Mouse (Mus musculus) CH12.LX (cell line): ENCODE measurements around the gene Prkch. TPM values are rescaled to one million over a fixed set of nuclear protein-coding genes. Genes with fewer than 3 reads are reported as not detected.

Experiments used
- DNase-seq: peaks from one replicate; pipeline ENCODE4 v3.0.0-alpha.2; 2013; ENCODE audit errors: extremely low read depth
- H3K27ac ChIP-seq: 2 replicates; pipeline ENCODE4 v1.5.1; 2012; ENCODE audit warnings: low read depth, mild to moderate bottlenecking, control low read depth, moderate library complexity; ENCODE audit not compliant: insufficient read depth
- H3K27me3 ChIP-seq: replicated peaks from 2 replicates; pipeline ENCODE3; 2012; ENCODE audit warnings: inconsistent platforms
- H3K36me3 ChIP-seq, 2 experiments: replicated peaks in 1 of 2; 2 replicates each; pipeline versions ENCODE3 to v1.6.1; 2012; ENCODE audit warnings: inconsistent platforms in 1 of 2, low read length in 1 of 2, mild to moderate bottlenecking in 1 of 2, mixed read lengths in 1 of 2, moderate library complexity in 1 of 2; ENCODE audit not compliant: control insufficient read depth in 1 of 2, insufficient read depth in 1 of 2
- H3K4me1 ChIP-seq, 2 experiments: 2 replicates each; pipeline ENCODE4 v1.6.1; 2012; ENCODE audit warnings: inconsistent platforms in 1 of 2, moderate library complexity in 1 of 2; ENCODE audit not compliant: insufficient read depth in 2 of 2, control insufficient read depth in 1 of 2
- H3K4me2 ChIP-seq: 2 replicates; pipeline ENCODE4 v1.6.1; 2012; ENCODE audit warnings: low read depth, mild to moderate bottlenecking, control low read depth; ENCODE audit not compliant: poor library complexity, insufficient read depth, severe bottlenecking
- H3K4me3 ChIP-seq, 3 experiments: fragments of 150-350 bp in 1 of 3; sonication (generic) in 1 of 3; replicated peaks in 1 of 3; 2 replicates each; pipeline versions ENCODE3 to v1.5.1; 2011 to 2012; ENCODE audit warnings: low read depth in 2 of 3, low read length in 2 of 3, mild to moderate bottlenecking in 2 of 3, moderate library complexity in 2 of 3, control low read depth in 1 of 3, improper control_type of control experiment in 1 of 3, inconsistent platforms in 1 of 3, mixed read lengths in 1 of 3; ENCODE audit not compliant: poor library complexity in 1 of 3
- H3K79me2 ChIP-seq: replicated peaks from 2 replicates; pipeline ENCODE4 v1.6.1; 2012; ENCODE audit warnings: mild to moderate bottlenecking, moderate library complexity; ENCODE audit not compliant: control insufficient read depth, poor library complexity, insufficient read depth, severe bottlenecking; ENCODE audit errors: extremely low read depth
- H3K9ac ChIP-seq: 2 replicates; pipeline ENCODE4 v1.6.1; 2012; ENCODE audit warnings: low read depth, mild to moderate bottlenecking, control low read depth, moderate library complexity; ENCODE audit not compliant: insufficient read depth
- H3K9me3 ChIP-seq: replicated peaks from 2 replicates; pipeline ENCODE3; 2012; ENCODE audit warnings: low read length, inconsistent platforms, mixed read lengths
- BHLHE40 ChIP-seq: IDR thresholded peaks from 2 replicates; pipeline ENCODE4 v1.6.1; 2011; ENCODE audit warnings: mild to moderate bottlenecking, low read depth, low read length, improper control_type of control experiment
- CHD1 ChIP-seq: IDR thresholded peaks from 2 replicates; pipeline ENCODE4 v1.6.1; 2012; ENCODE audit warnings: low read depth, low read length, improper control_type of control experiment, inconsistent platforms
- CTCF ChIP-seq, 2 experiments: IDR thresholded peaks in 1 of 2; conservative IDR thresholded peaks in 1 of 2; 2 replicates each; pipeline ENCODE4 v1.5.1; 2011 to 2012; ENCODE audit warnings: low read depth in 2 of 2, low read length in 2 of 2, improper control_type of control experiment in 1 of 2, inconsistent platforms in 1 of 2, mild to moderate bottlenecking in 1 of 2, moderate library complexity in 1 of 2
- E2F4 ChIP-seq: IDR thresholded peaks from 2 replicates; pipeline ENCODE4 v1.6.1; 2011; ENCODE audit warnings: low read depth, low read length, improper control_type of control experiment; ENCODE audit not compliant: insufficient replicate concordance
- ELF1 ChIP-seq: IDR thresholded peaks from 2 replicates; pipeline ENCODE4 v1.6.1; 2014; ENCODE audit warnings: low read depth, mild to moderate bottlenecking, inconsistent platforms, low read length, improper control_type of control experiment
- EP300 ChIP-seq: IDR thresholded peaks from 2 replicates; pipeline ENCODE4 v1.6.1; 2011; ENCODE audit warnings: low read length, improper control_type of control experiment
- ETS1 ChIP-seq: conservative IDR thresholded peaks from 2 replicates; pipeline ENCODE4 v1.6.1; 2012; ENCODE audit warnings: low read depth, mild to moderate bottlenecking, inconsistent platforms, low read length, improper control_type of control experiment, moderate library complexity
- HCFC1 ChIP-seq: IDR thresholded peaks from 2 replicates; pipeline ENCODE4 v1.6.1; 2012; ENCODE audit warnings: low read depth, mild to moderate bottlenecking, inconsistent platforms, low read length, improper control_type of control experiment
- JUN ChIP-seq: IDR thresholded peaks from 2 replicates; pipeline ENCODE4 v1.6.1; 2011; ENCODE audit warnings: low read depth, mild to moderate bottlenecking, low read length, improper control_type of control experiment, moderate library complexity; ENCODE audit not compliant: insufficient read depth
- JUND ChIP-seq: conservative IDR thresholded peaks from 2 replicates; pipeline ENCODE4 v1.6.1; 2011; ENCODE audit warnings: low read depth, low read length, improper control_type of control experiment
- KAT2A ChIP-seq: IDR thresholded peaks from 2 replicates; pipeline ENCODE4 v1.6.1; 2012; ENCODE audit warnings: low read length, improper control_type of control experiment, inconsistent platforms; ENCODE audit not compliant: insufficient replicate concordance
- MAFK ChIP-seq: IDR thresholded peaks from 2 replicates; pipeline ENCODE4 v1.6.1; 2011; ENCODE audit warnings: low read length, improper control_type of control experiment; ENCODE audit not compliant: insufficient replicate concordance
- MAX ChIP-seq: IDR thresholded peaks from 2 replicates; pipeline ENCODE4 v1.6.1; 2011; ENCODE audit warnings: low read length, improper control_type of control experiment
- MAZ ChIP-seq: IDR thresholded peaks from 2 replicates; pipeline ENCODE4 v1.6.1; 2012; ENCODE audit warnings: low read depth, mild to moderate bottlenecking, inconsistent platforms, low read length, improper control_type of control experiment, moderate library complexity
- MEF2A ChIP-seq: IDR thresholded peaks from 2 replicates; pipeline ENCODE4 v1.6.1; 2014; ENCODE audit warnings: low read depth, mild to moderate bottlenecking, inconsistent platforms, low read length, improper control_type of control experiment, borderline replicate concordance
- MYC ChIP-seq: IDR thresholded peaks from 2 replicates; pipeline ENCODE4 v1.6.1; 2011; ENCODE audit warnings: low read depth, mild to moderate bottlenecking, improper control_type of control experiment, low read length
- NRF1 ChIP-seq: IDR thresholded peaks from 2 replicates; pipeline ENCODE4 v1.6.1; 2014; ENCODE audit warnings: low read depth, mild to moderate bottlenecking, inconsistent platforms, low read length, improper control_type of control experiment, moderate library complexity
- PAX5 ChIP-seq: IDR thresholded peaks from 2 replicates; pipeline ENCODE4 v1.6.1; 2012; ENCODE audit warnings: low read length, inconsistent platforms, mixed read lengths
- POLR2A ChIP-seq: IDR thresholded peaks from 2 replicates; pipeline ENCODE4 v1.6.1; 2011; ENCODE audit warnings: low read depth, mild to moderate bottlenecking, improper control_type of control experiment, low read length
- POLR2AphosphoS2 ChIP-seq: IDR thresholded peaks from 2 replicates; pipeline ENCODE4 v1.6.1; 2011; ENCODE audit warnings: low read depth, low read length, improper control_type of control experiment
- RAD21 ChIP-seq: IDR thresholded peaks from 2 replicates; pipeline ENCODE4 v1.6.1; 2011; ENCODE audit warnings: low read depth, mild to moderate bottlenecking, low read length, improper control_type of control experiment, moderate library complexity
- RCOR1 ChIP-seq: conservative IDR thresholded peaks from 2 replicates; pipeline ENCODE4 v1.6.1; 2012; ENCODE audit warnings: low read depth, mild to moderate bottlenecking, inconsistent platforms, low read length, improper control_type of control experiment
- SIN3A ChIP-seq: IDR thresholded peaks from 2 replicates; pipeline ENCODE4 v1.6.1; 2012; ENCODE audit warnings: low read length, improper control_type of control experiment, inconsistent platforms
- TBP ChIP-seq: conservative IDR thresholded peaks from 2 replicates; pipeline ENCODE4 v1.6.1; 2011; ENCODE audit warnings: low read depth, low read length, improper control_type of control experiment
- TCF12 ChIP-seq: IDR thresholded peaks from 2 replicates; pipeline ENCODE4 v1.6.1; 2014; ENCODE audit warnings: low read depth, mild to moderate bottlenecking, inconsistent platforms, low read length, improper control_type of control experiment
- UBTF ChIP-seq: IDR thresholded peaks from 2 replicates; pipeline ENCODE4 v1.6.1; 2012; ENCODE audit warnings: low read depth, mild to moderate bottlenecking, inconsistent platforms, low read length, improper control_type of control experiment, moderate library complexity
- USF1 ChIP-seq: IDR thresholded peaks from 2 replicates; pipeline ENCODE4 v1.6.1; 2014; ENCODE audit warnings: low read depth, mild to moderate bottlenecking, inconsistent platforms, low read length, improper control_type of control experiment
- ZNF384 ChIP-seq: IDR thresholded peaks from 2 replicates; pipeline ENCODE4 v1.6.1; 2012; ENCODE audit warnings: low read depth, low read length, improper control_type of control experiment, inconsistent platforms
- dilution Hi-C: fragments of 300-500 bp; cut with MboI; formaldehyde crosslinking; loops from 2 replicates; pipeline ENCODE4 v1.14.3; 2020; ENCODE audit warnings: low sequenced_read_pairs; ENCODE audit not compliant: extremely low pct_unique_long_range_greater_than_20kb, extremely low pct_ligation_motif_present
- in situ Hi-C: fragments of 300-500 bp; cut with MboI; formaldehyde crosslinking; loops from 3 replicates; pipeline ENCODE4 v1.14.3; 2019; ENCODE audit warnings: low sequenced_read_pairs, low pct_ligation_motif_present, low pct_unique_long_range_greater_than_20kb, mixed read lengths
- polyA plus RNA-seq: library from polyadenylated mRNA; unstranded; fragments of >175 nt; gene quantifications from 2 replicates; pipeline ENCODE4 v1.2.1, GENCODE M21; 2012; ENCODE audit warnings: low read depth; ENCODE audit not compliant: insufficient read length
- total RNA-seq, 2 experiments: library from RNA; depleted of rRNA; stranded (reverse); fragments of 300-350 nt in 1 of 2; fragments of >200 nt in 1 of 2; gene quantifications; 2 replicates each; pipeline ENCODE4 v1.2.3; 2012 to 2014

The Prkch gene
- total and polyA plus RNA-seq, 3 experiments: 0.76 to 2.3 (median 1.8) TPM

DNA sequence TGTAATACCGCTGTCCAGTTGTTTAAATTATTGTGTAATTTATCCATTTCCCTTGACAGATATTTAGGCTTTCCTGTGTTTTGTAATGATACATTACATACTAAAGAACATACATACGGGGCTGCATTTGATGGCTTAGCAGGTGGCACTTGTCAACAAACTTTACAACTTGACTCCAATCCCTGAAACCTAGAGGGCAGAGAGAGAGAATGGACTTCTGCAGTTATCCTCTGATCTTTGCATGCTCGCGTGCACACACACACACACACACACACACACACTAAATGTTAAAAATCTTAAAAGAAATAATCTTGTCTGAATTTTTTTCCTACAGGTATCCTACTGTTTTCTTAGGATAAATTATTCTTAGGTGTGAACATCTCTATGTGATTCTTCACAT is 236.6 kb downstream of the Prkch start:
- Histone ChIP-seq H3K27ac (no peak overlapping the region), H3K4me1 (peaks cover 2 to 4% of the 10 kb centered on the region in 2 experiments; a peak in 2 of 4 replicates), H3K4me3 (no peak overlapping the region), H3K27me3 (no peaks in the 10 kb centered on the region), H3K79me2 (no peaks in the 10 kb centered on the region), H3K9ac (no peak overlapping the region), H3K9me3 (no peaks in the 10 kb centered on the region), H3K4me2 (no peak overlapping the region), H3K36me3 (no peaks in the 10 kb centered on the region)
- in situ Hi-C loops: no loop called here
- DNase-seq: no peak
- TF ChIP-seq POLR2A: no peak
- no peak for TF ChIP-seq MAX
- no peak for TF ChIP-seq JUND
- no peak for TF ChIP-seq ZNF384
- TF ChIP-seq MEF2A: no peak
- TF ChIP-seq MYC: no peak
- TF ChIP-seq TCF12: no peak
- no peak for TF ChIP-seq NRF1
- TF ChIP-seq RCOR1: no peak
- no peak for TF ChIP-seq TBP
- dilution Hi-C loops: no loop called here

DNA sequence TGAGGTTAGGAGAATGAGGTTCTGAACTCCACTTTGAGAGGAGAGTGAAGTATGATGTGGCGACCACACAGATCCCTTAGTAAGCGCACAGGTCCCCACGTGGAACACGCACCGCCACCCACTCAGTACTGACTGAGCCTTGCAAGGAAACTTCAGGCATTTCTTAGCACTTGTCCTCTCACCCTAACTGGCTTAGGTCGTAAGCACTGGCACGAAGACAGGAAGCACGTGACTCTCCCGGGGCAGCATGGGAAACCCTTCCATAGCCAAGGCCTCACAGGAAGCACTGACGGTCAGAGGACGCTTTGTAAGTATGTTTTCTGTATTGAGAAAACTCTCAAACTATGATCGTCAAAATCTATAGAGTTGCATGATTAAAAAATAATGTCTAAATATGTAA is 237.7 kb downstream of the Prkch start:
- dilution Hi-C loops (no loop called here), in situ Hi-C loops (no loop called here)
- no peak for DNase-seq
- Histone ChIP-seq H3K9ac (no peak overlapping the region), H3K79me2 (no peaks in the 10 kb centered on the region), H3K9me3 (no peaks in the 10 kb centered on the region), H3K4me2 (no peak overlapping the region), H3K36me3 (no peaks in the 10 kb centered on the region), H3K4me3 (no peak overlapping the region), H3K4me1 (peaks cover 2 to 4% of the 10 kb centered on the region in 2 experiments; a peak in 2 of 4 replicates), H3K27ac (no peak overlapping the region), H3K27me3 (no peaks in the 10 kb centered on the region)
- TF ChIP-seq USF1 (peak; percentile 7; the same call in 1 of the 2 replicates), POLR2AphosphoS2 (no peak), UBTF (no peak), BHLHE40 (0 out of 2 replicates have a peak, but pooled peaks have one; percentile 28), TCF12 (no peak)

- in situ Hi-C loops: no loop called here
- Histone ChIP-seq H3K4me1 (peaks cover 2 to 4% of the 10 kb centered on the region in 2 experiments; a peak in 2 of 4 replicates), H3K79me2 (no peaks in the 10 kb centered on the region), H3K9me3 (no peaks in the 10 kb centered on the region), H3K4me2 (no peak overlapping the region), H3K36me3 (no peaks in the 10 kb centered on the region), H3K4me3 (no peak overlapping the region), H3K9ac (no peak overlapping the region), H3K27ac (no peak overlapping the region), H3K27me3 (no peaks in the 10 kb centered on the region)
- dilution Hi-C loops: no loop called here
- no peak for TF ChIP-seq MAFK
- TF ChIP-seq CTCF (conservative IDR thresholded peaks at IDR 0.05 in 1 of 2, IDR thresholded peaks at IDR 0.05 in 1 of 2; ENCODE audit: low read depth in 2 of 2, low read length in 2 of 2): no peak
- no peak for TF ChIP-seq EP300
- no peak for TF ChIP-seq KAT2A
- no peak for TF ChIP-seq CHD1
- TF ChIP-seq JUN: no peak
- no peak for TF ChIP-seq HCFC1
- TF ChIP-seq SIN3A: no peak
- no peak for TF ChIP-seq ELF1
- no peak for TF ChIP-seq NRF1
- no peak for TF ChIP-seq TCF12
- TF ChIP-seq E2F4: no peak
- TF ChIP-seq ETS1: no peak
- no peak for TF ChIP-seq USF1
- TF ChIP-seq PAX5: no peak
- TF ChIP-seq RAD21: no peak
- TF ChIP-seq MAZ: no peak
- no peak for DNase-seq
These were observed 240.2 kb downstream of the Prkch start for GRCm38 (mm10) chr12:73824828-73825227.
